Mouse (Mus musculus) kidney, embryonic 16.5 days (tissue): ENCODE data around the gene Gm49337. TPM values are rescaled to one million over a fixed set of nuclear protein-coding genes. Genes with fewer than 3 reads are reported as not detected.

ENCODE experiments used
- ATAC-seq: fragments of 200-750 bp; cut with Nextera tagmentation; 2 replicates; pipeline ENCODE4 v1.8.0; 2017; ENCODE audit warnings: moderate TSS enrichment; ENCODE audit not compliant: low FRiP score, low TSS enrichment
- H3K27ac ChIP-seq: fragments of 300-500 bp; sonication (generic); 2 replicates; pipeline ENCODE4 v1.5.1; 2014; ENCODE audit warnings: low read length
- H3K27me3 ChIP-seq: fragments of 300-500 bp; sonication (generic); 2 replicates; pipeline ENCODE4 v1.6.1; 2014; ENCODE audit warnings: low read length, control low read depth, mixed read lengths; ENCODE audit not compliant: insufficient read depth
- H3K36me3 ChIP-seq: fragments of 300-500 bp; sonication (generic); 2 replicates; pipeline ENCODE4 v1.6.1; 2014; ENCODE audit warnings: low read length, control low read depth, mixed read lengths; ENCODE audit not compliant: insufficient read depth
- H3K4me1 ChIP-seq: fragments of 300-500 bp; sonication (generic); 2 replicates; pipeline ENCODE4 v1.6.1; 2014; ENCODE audit warnings: low read length, control low read depth, mixed read lengths; ENCODE audit not compliant: insufficient read depth
- H3K4me2 ChIP-seq: fragments of 300-500 bp; sonication (generic); replicated peaks from 2 replicates; pipeline ENCODE4 v1.6.1; 2014; ENCODE audit warnings: low read depth, low read length
- H3K4me3 ChIP-seq: fragments of 300-500 bp; sonication (generic); 2 replicates; pipeline ENCODE4 v1.5.1; 2014; ENCODE audit warnings: mild to moderate bottlenecking, low read length
- H3K9ac ChIP-seq: fragments of 300-500 bp; sonication (generic); replicated peaks from 2 replicates; pipeline ENCODE4 v1.6.1; 2014; ENCODE audit warnings: low read length
- H3K9me3 ChIP-seq: fragments of 300-500 bp; sonication (generic); 2 replicates; pipeline ENCODE4 v1.6.1; 2016; ENCODE audit warnings: low read length, control low read depth
- WGBS: fragments of 180-500 bp; shearing (Covaris S2); extraction: QIAGEN DNeasy Blood & Tissue Kit; methylation state at CpG from one replicate; pipeline ENCODE4 v1.1.7; 2014; 5-methylcytosine and 5-hydroxymethylcytosine counted together
- polyA plus RNA-seq: library from polyadenylated mRNA; unstranded; fragments of >200 nt; fragmentation: Nextera tagmentation; extraction: Ambion mirVana; gene quantifications from 2 replicates; pipeline ENCODE4 v1.2.1, GENCODE M21; 2015

The Gm49337 gene
- polyA plus RNA-seq, 1 experiment from 2014 or later = not detected

GRCm38 (mm10) chr4:116291561-116291960 is 118.4 kb downstream of the Gm49337 start:
- no peak overlapping the region for H3K4me2 ChIP-seq
- WGBS = 94% methylated on average over 6 of the region's 6 CpGs
- H3K27ac ChIP-seq = no peak overlapping the region
- no peaks in the 10 kb centered on the region for H3K27me3 ChIP-seq
- ATAC-seq = no peak
- no peak overlapping the region for H3K4me3 ChIP-seq
- H3K36me3 ChIP-seq = peaks cover 36% of the 10 kb centered on the region
- H3K9ac ChIP-seq = no peak overlapping the region
- no peaks in the 10 kb centered on the region for H3K4me1 ChIP-seq
- no peaks in the 10 kb centered on the region for H3K9me3 ChIP-seq

GRCm38 (mm10) chr4:116293296-116293695 is 120.1 kb downstream of the Gm49337 start:
- Histone ChIP-seq H3K4me3 (no peak overlapping the region), H3K9me3 (no peaks in the 10 kb centered on the region), H3K4me1 (no peaks in the 10 kb centered on the region), H3K9ac (no peak overlapping the region), H3K27ac (no peak overlapping the region), H3K27me3 (no peaks in the 10 kb centered on the region), H3K4me2 (no peak overlapping the region), H3K36me3 (peaks cover 25% of the 10 kb centered on the region)
- 88% methylated on average over 12 of the region's 12 CpGs for WGBS
- ATAC-seq = no peak

GRCm38 (mm10) chr4:116300878-116301355 is 127.7 kb downstream of the Gm49337 start:
- Histone ChIP-seq H3K4me2 (no peak overlapping the region), H3K9ac (no peak overlapping the region), H3K4me1 (no peaks in the 10 kb centered on the region), H3K27me3 (no peaks in the 10 kb centered on the region), H3K27ac (no peak overlapping the region), H3K4me3 (no peak overlapping the region), H3K36me3 (peaks cover 14% of the 10 kb centered on the region; the same call in 1 of the 2 replicates), H3K9me3 (no peaks in the 10 kb centered on the region)
- ATAC-seq = no peak
- WGBS = 40% methylated on average over 4 of the region's 4 CpGs

- Histone ChIP-seq H3K9me3 (no peaks in the 10 kb centered on the region), H3K4me1 (no peaks in the 10 kb centered on the region), H3K27me3 (no peaks in the 10 kb centered on the region), H3K9ac (no peak overlapping the region), H3K4me3 (no peak overlapping the region), H3K4me2 (no peak overlapping the region), H3K36me3 (peaks cover 32% of the 10 kb centered on the region), H3K27ac (no peak overlapping the region)
- no peak for ATAC-seq
- whole genome bisulfite sequencing = 44% methylated on average over 1 of the region's 1 CpGs
Observed at GRCm38 (mm10) chr4:116304551-116304950, 131.4 kb downstream of the Gm49337 start.

- H3K36me3 ChIP-seq = peaks cover 57% of the 10 kb centered on the region
- ATAC-seq = no peak
- H3K9me3 ChIP-seq = no peaks in the 10 kb centered on the region
- no peaks in the 10 kb centered on the region for H3K27me3 ChIP-seq
- H3K27ac ChIP-seq = no peak overlapping the region
- H3K4me3 ChIP-seq = no peak overlapping the region
- H3K4me2 ChIP-seq = no peak overlapping the region
- H3K4me1 ChIP-seq = no peaks in the 10 kb centered on the region
- WGBS = 95% methylated on average over 4 of the region's 4 CpGs
- H3K9ac ChIP-seq = no peak overlapping the region
Observed at GRCm38 (mm10) chr4:116317575-116317974, 144.4 kb downstream of the Gm49337 start.

GRCm38 (mm10) chr4:116322127-116322526 is 148.9 kb downstream of the Gm49337 start:
- no peaks in the 10 kb centered on the region for H3K4me1 ChIP-seq
- no peaks in the 10 kb centered on the region for H3K27me3 ChIP-seq
- no peak overlapping the region for H3K27ac ChIP-seq
- peaks cover 42% of the 10 kb centered on the region for H3K36me3 ChIP-seq
- ATAC-seq = no peak
- no peak overlapping the region for H3K4me2 ChIP-seq
- 93% methylated on average over 6 of the region's 6 CpGs for WGBS
- H3K9me3 ChIP-seq = no peaks in the 10 kb centered on the region
- H3K9ac ChIP-seq = no peak overlapping the region
- H3K4me3 ChIP-seq = no peak overlapping the region

GRCm38 (mm10) chr4:116329256-116329655 is 156.1 kb downstream of the Gm49337 start:
- Histone ChIP-seq H3K27ac (no peak overlapping the region), H3K27me3 (no peaks in the 10 kb centered on the region), H3K9ac (no peak overlapping the region), H3K4me3 (no peak overlapping the region), H3K4me1 (no peaks in the 10 kb centered on the region), H3K4me2 (no peak overlapping the region), H3K36me3 (peaks cover 17% of the 10 kb centered on the region; the same call in 1 of the 2 replicates), H3K9me3 (no peaks in the 10 kb centered on the region)
- no peak for ATAC-seq
- WGBS = 95% methylated on average over 3 of the region's 3 CpGs

- H3K36me3 ChIP-seq = no peaks in the 10 kb centered on the region
Observed at GRCm38 (mm10) chr4:116336294-116336693, 163.1 kb downstream of the Gm49337 start.

GRCm38 (mm10) chr4:116342119-116342518 is 168.9 kb downstream of the Gm49337 start:
- no peaks in the 10 kb centered on the region for H3K27me3 ChIP-seq
- H3K4me2 ChIP-seq = no peak overlapping the region
- no peaks in the 10 kb centered on the region for H3K9me3 ChIP-seq
- H3K4me3 ChIP-seq = no peak overlapping the region
- H3K36me3 ChIP-seq = no peaks in the 10 kb centered on the region
- no peak overlapping the region for H3K9ac ChIP-seq
- ATAC-seq = no peak
- H3K4me1 ChIP-seq = no peaks in the 10 kb centered on the region
- no peak overlapping the region for H3K27ac ChIP-seq

More at GRCm38 (mm10) chr4:116336294-116336693, 163.1 kb downstream of the Gm49337 start:
- no peak overlapping the region for H3K4me3 ChIP-seq
- no peaks in the 10 kb centered on the region for H3K4me1 ChIP-seq
- no peak overlapping the region for H3K4me2 ChIP-seq
- no peak for ATAC-seq
- no peaks in the 10 kb centered on the region for H3K9me3 ChIP-seq
- no peaks in the 10 kb centered on the region for H3K27me3 ChIP-seq
- no peak overlapping the region for H3K27ac ChIP-seq
- 100% methylated on average over 1 of the region's 1 CpGs for WGBS
- no peak overlapping the region for H3K9ac ChIP-seq
